26 mouse cellular contexts compared by ENCODE assay signal in the genomic region with DNA sequence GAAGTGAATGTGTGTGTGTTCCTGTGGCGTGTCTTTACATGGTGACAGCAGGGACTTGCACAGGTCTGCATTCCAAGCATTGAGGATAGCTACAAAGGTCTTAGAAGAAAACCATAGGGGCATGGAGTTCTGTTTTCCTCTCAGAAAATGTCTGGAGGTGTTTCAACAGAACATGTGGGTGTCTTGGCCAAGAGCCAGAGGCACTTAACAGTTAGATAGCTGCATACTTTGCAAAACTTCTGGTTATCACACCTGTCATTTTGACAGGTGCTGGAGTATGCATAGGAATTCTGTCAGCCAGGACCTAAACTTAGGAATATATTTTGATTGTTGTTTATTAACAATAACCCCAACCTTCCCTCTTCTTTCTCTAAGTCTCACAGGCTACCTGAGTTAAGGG.
DNase-seq lines count a peak whose midpoint lies in the region; ATAC-seq and TF ChIP-seq lines count a peak whose summit lies in the region.
"Had no signal": no experiment of that assay in that cellular context is flagged by ENCODE, and none has a peak within 500 bp of the region (broad histone marks: within the 10 kb centered on the region; RNA-seq: fewer than 3 reads in every experiment).

No protein-coding gene starts in this region.

- TF ChIP-seq CTCF in forebrain, postnatal 0 days (IDR thresholded peaks at IDR 0.05; ENCODE audit: low read depth): no peak

- DNase-seq in forebrain, postnatal 0 days: peak; percentile 16
- DNase-seq in forebrain, embryonic 10.5 days (ENCODE audit: extremely low spot score, low spot score): no peak
- DNase-seq in heart, embryonic 10.5 days (ENCODE audit: low spot score): no peak
- peak; percentile 5 for DNase-seq in lung, postnatal 36 days
- DNase-seq in lung, adult 18-20 months: no peak
- no peak for DNase-seq in spleen, postnatal 36 days (ENCODE audit: low spot score in 2 of 2)
- DNase-seq: adrenal gland, postnatal 10 days; cerebellum, adult 11 months; cerebellum, adult 9-10 months; cerebellum, postnatal 36 days; gastrocnemius, postnatal 14 days; kidney, adult 8-10 months; layer of hippocampus, adult 9-11 months; thymus, postnatal 4 days had no signal

- no peak overlapping the region for H3K9ac ChIP-seq in forebrain, postnatal 0 days
- no peak overlapping the region for H3K9ac ChIP-seq in heart, embryonic 15.5 days
- H3K9ac ChIP-seq: embryonic facial prominence, embryonic 12.5 days; intestine, embryonic 15.5 days; limb, embryonic 12.5 days; liver, embryonic 15.5 days; midbrain, embryonic 13.5 days; neural tube, embryonic 13.5 days had no signal

- H3K9me3 ChIP-seq in forebrain, postnatal 0 days (ENCODE audit: low read length): no peaks in the 10 kb centered on the region
- H3K9me3 ChIP-seq in forebrain, embryonic 10.5 days: 0 out of 2 replicates have a peak, but pooled peaks cover 3% of the 10 kb centered on the region
- H3K9me3 ChIP-seq in heart, embryonic 15.5 days (replicated peaks): peaks cover 7% of the 10 kb centered on the region; the same call in 1 of the 2 replicates
- no peaks in the 10 kb centered on the region for H3K9me3 ChIP-seq in heart, embryonic 10.5 days
- H3K9me3 ChIP-seq: intestine, embryonic 15.5 days; limb, embryonic 12.5 days; neural tube, embryonic 13.5 days had no signal

- WGBS in forebrain, postnatal 0 days: 66% methylated on average over 1 of the region's 1 CpGs
- 82% methylated on average over 1 of the region's 1 CpGs for WGBS in forebrain, embryonic 10.5 days
- 41% methylated on average over 1 of the region's 1 CpGs for WGBS in heart, embryonic 15.5 days
- 47% methylated on average over 1 of the region's 1 CpGs for WGBS in heart, embryonic 10.5 days

- H3K4me1 ChIP-seq in forebrain, postnatal 0 days (ENCODE audit: insufficient read depth): no peaks in the 10 kb centered on the region
- no peaks in the 10 kb centered on the region for H3K4me1 ChIP-seq in forebrain, embryonic 10.5 days
- peaks cover 17% of the 10 kb centered on the region for H3K4me1 ChIP-seq in heart, embryonic 15.5 days (replicated peaks)
- peaks cover 13% of the 10 kb centered on the region; the same call in 1 of the 2 replicates for H3K4me1 ChIP-seq in heart, embryonic 10.5 days
- H3K4me1 ChIP-seq: embryonic facial prominence, embryonic 12.5 days; hindbrain, embryonic 10.5 days; intestine, embryonic 15.5 days; limb, embryonic 12.5 days; liver, embryonic 15.5 days; midbrain, embryonic 13.5 days; neural tube, embryonic 13.5 days had no signal

- H3K4me2 ChIP-seq in forebrain, postnatal 0 days (ENCODE audit: low read depth): no peak overlapping the region
- no peak overlapping the region for H3K4me2 ChIP-seq in heart, embryonic 15.5 days
- H3K4me2 ChIP-seq: embryonic facial prominence, embryonic 12.5 days; intestine, embryonic 15.5 days; limb, embryonic 12.5 days; liver, embryonic 15.5 days; midbrain, embryonic 13.5 days; neural tube, embryonic 13.5 days had no signal

- H3K4me3 ChIP-seq in forebrain, postnatal 0 days (ENCODE audit: low read depth, low read length): no peak overlapping the region
- H3K4me3 ChIP-seq in forebrain, embryonic 10.5 days: no peak overlapping the region
- H3K4me3 ChIP-seq in heart, embryonic 15.5 days: no peak overlapping the region
- no peak overlapping the region for H3K4me3 ChIP-seq in heart, embryonic 10.5 days
- H3K4me3 ChIP-seq: embryonic facial prominence, embryonic 12.5 days; hindbrain, embryonic 10.5 days; intestine, embryonic 15.5 days; limb, embryonic 12.5 days; liver, embryonic 15.5 days; midbrain, embryonic 13.5 days; neural tube, embryonic 13.5 days had no signal

- H3K27ac ChIP-seq in forebrain, postnatal 0 days (ENCODE audit: low read depth, low read length): no peak overlapping the region
- H3K27ac ChIP-seq in forebrain, embryonic 10.5 days: no peak overlapping the region
- H3K27ac ChIP-seq in heart, embryonic 15.5 days: peak overlapping the region; percentile 63
- no peak overlapping the region; the same call in 1 of the 2 replicates for H3K27ac ChIP-seq in heart, embryonic 10.5 days
- H3K27ac ChIP-seq: embryonic facial prominence, embryonic 12.5 days; hindbrain, embryonic 10.5 days; intestine, embryonic 15.5 days; kidney, postnatal 0 days; limb, embryonic 12.5 days; liver, embryonic 15.5 days; macrophage; midbrain, embryonic 13.5 days; neural tube, embryonic 13.5 days had no signal

- no peaks in the 10 kb centered on the region for H3K27me3 ChIP-seq in forebrain, postnatal 0 days (ENCODE audit: insufficient read depth, low read length)
- no peaks in the 10 kb centered on the region for H3K27me3 ChIP-seq in forebrain, embryonic 10.5 days (ENCODE audit: poor library complexity, severe bottlenecking)
- no peaks in the 10 kb centered on the region for H3K27me3 ChIP-seq in heart, embryonic 15.5 days
- no peaks in the 10 kb centered on the region for H3K27me3 ChIP-seq in heart, embryonic 10.5 days (ENCODE audit: insufficient read depth, poor library complexity, severe bottlenecking)
- H3K27me3 ChIP-seq: embryonic facial prominence, embryonic 12.5 days; intestine, embryonic 15.5 days; limb, embryonic 12.5 days; liver, embryonic 15.5 days; midbrain, embryonic 13.5 days; neural tube, embryonic 13.5 days; Patski had no signal

- no peak for ATAC-seq in forebrain, postnatal 0 days
- ATAC-seq in heart, embryonic 15.5 days (replicated peaks; ENCODE audit: insufficient number of reproducible peaks, insufficient read depth, low FRiP score, low read depth): peak; percentile 43; the same call in 1 of the 2 replicates
- ATAC-seq: hindbrain, embryonic 16.5 days; intestine, embryonic 15.5 days; midbrain, embryonic 13.5 days; Patski had no signal

- H3K36me3 ChIP-seq in forebrain, postnatal 0 days (ENCODE audit: insufficient read depth): no peaks in the 10 kb centered on the region
- no peaks in the 10 kb centered on the region for H3K36me3 ChIP-seq in forebrain, embryonic 10.5 days (replicated peaks)
- no peaks in the 10 kb centered on the region for H3K36me3 ChIP-seq in heart, embryonic 15.5 days
- no peaks in the 10 kb centered on the region for H3K36me3 ChIP-seq in heart, embryonic 10.5 days
- H3K36me3 ChIP-seq: embryonic facial prominence, embryonic 12.5 days; hindbrain, embryonic 10.5 days; intestine, embryonic 15.5 days; limb, embryonic 12.5 days; liver, embryonic 15.5 days; midbrain, embryonic 13.5 days; neural tube, embryonic 13.5 days had no signal

Comparison
In these comparisons a context has a peak if more than half of its experiments do, and no peak if none do; other contexts are left out.
1. DNase-seq: peak in forebrain, postnatal 0 days (single experiment) and lung, postnatal 36 days (single experiment); none in forebrain, embryonic 10.5 days (single experiment), heart, embryonic 10.5 days (single experiment), lung, adult 18-20 months (0 of 2) and spleen, postnatal 36 days (0 of 2).